Mouse (Mus musculus) stomach, postnatal 0 days (tissue): ENCODE measurements around the gene Mob1a. TPM values are rescaled to one million over a fixed set of nuclear protein-coding genes. Genes with fewer than 3 reads are reported as not detected.

ENCODE experiments used
- ATAC-seq: fragments of 200-750 bp; cut with Nextera tagmentation; 2 replicates; pipeline ENCODE4 v1.8.0; 2017; ENCODE audit not compliant: low FRiP score, low TSS enrichment
- DNase-seq: peaks from one replicate; pipeline ENCODE4 v3.0.0-alpha.2; 2016; ENCODE audit warnings: low spot score
- H3K27ac ChIP-seq: fragments of 300-500 bp; sonication (generic); replicated peaks from 2 replicates; pipeline ENCODE4 v1.5.1; 2014; ENCODE audit warnings: mild to moderate bottlenecking, control low read depth
- H3K27me3 ChIP-seq: fragments of 300-500 bp; sonication (generic); 2 replicates; pipeline ENCODE4 v1.6.1; 2014; ENCODE audit warnings: low read length; ENCODE audit not compliant: control insufficient read depth, insufficient read depth
- H3K36me3 ChIP-seq: fragments of 300-500 bp; sonication (generic); 2 replicates; pipeline ENCODE4 v1.6.1; 2014; ENCODE audit warnings: low read length, mixed read lengths; ENCODE audit not compliant: control insufficient read depth, insufficient read depth
- H3K4me1 ChIP-seq: fragments of 300-500 bp; sonication (generic); replicated peaks from 2 replicates; pipeline ENCODE4 v1.6.1; 2014; ENCODE audit warnings: antibody characterized with exemption; ENCODE audit not compliant: control insufficient read depth, insufficient read depth
- H3K4me2 ChIP-seq: fragments of 300-500 bp; sonication (generic); replicated peaks from 2 replicates; pipeline ENCODE4 v1.6.1; 2014; ENCODE audit warnings: low read depth, mild to moderate bottlenecking, control low read depth, moderate library complexity
- H3K4me3 ChIP-seq: fragments of 300-500 bp; sonication (generic); 2 replicates; pipeline ENCODE4 v1.5.1; 2014; ENCODE audit warnings: low read depth, low read length, control low read depth
- H3K9ac ChIP-seq: fragments of 300-500 bp; sonication (generic); 2 replicates; pipeline ENCODE4 v1.6.1; 2014; ENCODE audit warnings: mild to moderate bottlenecking, low read length, control low read depth, mixed read lengths
- H3K9me3 ChIP-seq: fragments of 300-500 bp; sonication (generic); 2 replicates; pipeline ENCODE4 v1.6.1; 2016; ENCODE audit warnings: low read length; ENCODE audit not compliant: control insufficient read depth
- CTCF ChIP-seq: IDR thresholded peaks from 2 replicates; pipeline ENCODE4 v1.5.1; 2016; ENCODE audit warnings: antibody characterized with exemption, low read depth, mild to moderate bottlenecking, moderate library complexity
- EP300 ChIP-seq: optimal IDR thresholded peaks from 2 replicates; pipeline ENCODE3; 2016; ENCODE audit warnings: antibody characterized with exemption
- WGBS: fragments of 180-500 bp; shearing (Covaris S2); extraction: QIAGEN DNeasy Blood & Tissue Kit; methylation state at CpG from one replicate; pipeline ENCODE4 v1.1.7; 2014; 5-methylcytosine and 5-hydroxymethylcytosine counted together
- polyA plus RNA-seq: library from polyadenylated mRNA; unstranded; fragments of >200 nt; fragmentation: Nextera tagmentation; extraction: Ambion mirVana; gene quantifications from 2 replicates; pipeline ENCODE4 v1.2.1, GENCODE M21; 2015

Mob1a gene
- 31.0 and 32.5 TPM in 2 replicates for polyA plus RNA-seq

- DNase-seq (peak; percentile 95), ATAC-seq (peak; percentile 98)
- Histone ChIP-seq H3K9ac (peak within 1 kb of the TSS; percentile 88), H3K4me2 (peak within 1 kb of the TSS; percentile 73), H3K27ac (peak within 1 kb of the TSS; percentile 96), H3K36me3 (peaks cover 4% of the 10 kb centered on the region; the same call in 1 of the 2 replicates), H3K4me3 (peak within 1 kb of the TSS; percentile 76), H3K9me3 (no peaks in the 10 kb centered on the region), H3K4me1 (no peaks in the 10 kb centered on the region; the same call in 1 of the 2 replicates), H3K27me3 (no peaks in the 10 kb centered on the region)
- TF ChIP-seq CTCF: peak; percentile 32
- peak; percentile 99 for TF ChIP-seq EP300
- WGBS: 2% methylated on average over 63 of the region's 65 CpGs
Observed at GRCm38 (mm10) chr6:83325525-83326393, at the start of gene Mob1a, which contains the start of gene Mthfd2. Gene Mob1a, plus strand, starts transcription at chr6:83326016. Gene Mthfd2, minus strand, starts transcription at chr6:83325908.

- H3K4me2 ChIP-seq: no peak overlapping the region
- no peaks in the 10 kb centered on the region for H3K36me3 ChIP-seq
- H3K4me1 ChIP-seq: no peaks in the 10 kb centered on the region
- no peak for ATAC-seq
- H3K4me3 ChIP-seq: no peak overlapping the region
- 67% methylated on average over 13 of the region's 13 CpGs for WGBS
- TF ChIP-seq EP300: no peak
- no peak for TF ChIP-seq CTCF
- H3K27me3 ChIP-seq: no peaks in the 10 kb centered on the region
- H3K27ac ChIP-seq: no peak overlapping the region
- no peak overlapping the region for H3K9ac ChIP-seq
- no peaks in the 10 kb centered on the region for H3K9me3 ChIP-seq
- no peak for DNase-seq
Observed at GRCm38 (mm10) chr6:83277151-83277550, 48.7 kb upstream of the Mob1a start.

GRCm38 (mm10) chr6:83278881-83279280 is 46.9 kb upstream of the Mob1a start:
- H3K27ac ChIP-seq: no peak overlapping the region
- TF ChIP-seq CTCF (peak; percentile 74), EP300 (no peak)

GRCm38 (mm10) chr6:83280256-83280955 is 45.4 kb upstream of the Mob1a start:
- 83% methylated on average over 8 of the region's 8 CpGs for WGBS
- H3K4me1 ChIP-seq: no peaks in the 10 kb centered on the region
- DNase-seq (no peak), ATAC-seq (no peak)
- no peak overlapping the region for H3K4me3 ChIP-seq
- H3K27ac ChIP-seq: no peak overlapping the region
- no peaks in the 10 kb centered on the region for H3K9me3 ChIP-seq
- TF ChIP-seq EP300: no peak
- TF ChIP-seq CTCF: peak; percentile 67
- no peak overlapping the region for H3K9ac ChIP-seq
- no peaks in the 10 kb centered on the region for H3K36me3 ChIP-seq
- no peak overlapping the region for H3K4me2 ChIP-seq
- H3K27me3 ChIP-seq: no peaks in the 10 kb centered on the region

More at GRCm38 (mm10) chr6:83278881-83279280, 46.9 kb upstream of the Mob1a start:
- no peak overlapping the region for H3K9ac ChIP-seq
- no peaks in the 10 kb centered on the region for H3K9me3 ChIP-seq
- no peak overlapping the region for H3K4me2 ChIP-seq
- H3K4me1 ChIP-seq: no peaks in the 10 kb centered on the region
- H3K4me3 ChIP-seq: no peak overlapping the region
- H3K27me3 ChIP-seq: no peaks in the 10 kb centered on the region
- DNase-seq (peak; percentile 36), ATAC-seq (no peak)
- H3K36me3 ChIP-seq: no peaks in the 10 kb centered on the region
- WGBS: 22% methylated on average over 2 of the region's 2 CpGs

GRCm38 (mm10) chr6:83300447-83301229 is 25.2 kb upstream of the Mob1a start:
- no peak overlapping the region for H3K4me2 ChIP-seq
- H3K4me3 ChIP-seq: no peak overlapping the region
- no peak for TF ChIP-seq CTCF
- TF ChIP-seq EP300: no peak
- peak; percentile 86 for ATAC-seq
- H3K36me3 ChIP-seq: no peaks in the 10 kb centered on the region
- H3K9ac ChIP-seq: no peak overlapping the region
- 63% methylated on average over 7 of the region's 7 CpGs for WGBS
- H3K27ac ChIP-seq: no peak overlapping the region
- no peaks in the 10 kb centered on the region for H3K4me1 ChIP-seq
- no peaks in the 10 kb centered on the region for H3K27me3 ChIP-seq
- H3K9me3 ChIP-seq: no peaks in the 10 kb centered on the region
- DNase-seq: no peak
